Mouse (Mus musculus): ENCODE data around the gene Ston2. TPM values are rescaled to one million over a fixed set of nuclear protein-coding genes. Genes with fewer than 3 reads are reported as not detected.

Ston2 gene
- polyA plus RNA-seq, 1 experiment from 2014 or later: 25.0 TPM

DNA sequence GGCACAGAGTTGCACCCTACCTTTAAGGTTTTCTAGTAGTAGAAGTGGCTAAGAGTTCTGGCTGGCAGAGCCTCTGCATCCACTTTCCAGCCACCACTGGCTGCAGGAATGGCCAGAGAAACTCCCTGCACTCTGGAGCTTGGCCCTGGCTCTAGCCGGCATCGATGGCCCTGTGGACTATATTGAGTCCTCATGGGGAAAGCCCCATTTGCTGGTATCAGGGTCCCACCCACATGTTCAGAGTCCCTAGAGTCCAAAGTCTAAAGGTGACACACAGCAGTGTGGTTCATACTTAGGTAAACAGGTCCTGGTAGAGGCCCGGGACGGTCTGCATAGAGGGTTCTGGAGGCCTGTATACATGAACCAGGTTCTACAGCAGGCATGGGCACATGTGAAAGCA, 92.0 kb downstream of the Ston2 start:
- Histone ChIP-seq H3K9me3 (replicated peaks) (no peaks in the 10 kb centered on the region), H3K27me3 (no peaks in the 10 kb centered on the region), H3K4me1 (replicated peaks) (peaks cover 24% of the 10 kb centered on the region), H3K9ac (no peak overlapping the region), H3K27ac (no peak overlapping the region), H3K4me2 (no peak overlapping the region), H3K4me3 (replicated peaks) (no peak overlapping the region), H3K36me3 (peaks cover 13% of the 10 kb centered on the region)
- WGBS (ENCODE audit: insufficient replicate concordance): 84% methylated on average over 4 of the region's 4 CpGs
- ATAC-seq (ENCODE audit: low read depth): peak; percentile 82
- no peak for DNase-seq

- ATAC-seq (ENCODE audit: low read depth): no peak
- Histone ChIP-seq H3K36me3 (peaks cover 13% of the 10 kb centered on the region), H3K9ac (no peak overlapping the region), H3K9me3 (replicated peaks) (no peaks in the 10 kb centered on the region), H3K4me2 (no peak overlapping the region), H3K4me1 (replicated peaks) (peaks cover 24% of the 10 kb centered on the region), H3K27me3 (no peaks in the 10 kb centered on the region), H3K27ac (0 out of 2 replicates have a peak overlapping the region, but pooled peaks have one; percentile 25), H3K4me3 (replicated peaks) (no peak overlapping the region)
- 86% methylated on average over 4 of the region's 4 CpGs for WGBS (ENCODE audit: insufficient replicate concordance)
- DNase-seq: no peak
Observed at GRCm38 (mm10) chr12:91695761-91696160, 92.4 kb downstream of the Ston2 start.

DNA sequence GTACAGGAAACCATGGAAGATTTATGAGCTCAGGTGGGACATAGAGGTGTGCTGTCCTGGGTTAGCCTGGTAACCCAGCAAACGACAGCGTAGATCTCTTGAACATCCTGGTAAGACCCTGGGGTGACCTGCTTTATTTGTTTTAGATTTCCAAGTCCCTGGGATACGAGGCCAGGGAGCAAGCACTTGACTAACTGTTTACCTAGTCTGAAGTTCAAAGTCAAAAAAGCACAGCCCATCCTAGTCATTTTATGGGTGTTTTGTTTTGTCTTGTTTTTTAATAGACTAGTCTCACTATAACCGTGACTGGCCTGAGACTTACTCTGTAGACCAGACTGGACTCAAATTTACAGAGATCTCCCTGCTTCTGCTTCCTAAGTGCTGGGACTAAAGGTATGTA, 93.4 kb downstream of the Ston2 start:
- H3K4me3 ChIP-seq (replicated peaks): no peak overlapping the region
- H3K27ac ChIP-seq: peak overlapping the region; percentile 16; the same call in 1 of the 2 replicates
- peaks cover 21% of the 10 kb centered on the region for H3K4me1 ChIP-seq (replicated peaks)
- no peaks in the 10 kb centered on the region for H3K27me3 ChIP-seq
- peaks cover 13% of the 10 kb centered on the region for H3K36me3 ChIP-seq
- no peak overlapping the region for H3K4me2 ChIP-seq
- ATAC-seq (ENCODE audit: low read depth) (no peak), DNase-seq (no peak)
- H3K9ac ChIP-seq: no peak overlapping the region
- 73% methylated on average over 4 of the region's 4 CpGs for WGBS (ENCODE audit: insufficient replicate concordance)
- H3K9me3 ChIP-seq (replicated peaks): no peaks in the 10 kb centered on the region

- WGBS (ENCODE audit: insufficient replicate concordance): 77% methylated on average over 7 of the region's 7 CpGs
- DNase-seq (no peak), ATAC-seq (ENCODE audit: low read depth) (no peak)
- Histone ChIP-seq H3K27ac (no peak overlapping the region; the same call in 1 of the 2 replicates), H3K4me2 (no peak overlapping the region), H3K4me3 (replicated peaks) (no peak overlapping the region), H3K36me3 (peaks cover 9% of the 10 kb centered on the region), H3K27me3 (no peaks in the 10 kb centered on the region), H3K4me1 (replicated peaks) (peaks cover 10% of the 10 kb centered on the region), H3K9me3 (replicated peaks) (no peaks in the 10 kb centered on the region), H3K9ac (no peak overlapping the region)
Observed at GRCm38 (mm10) chr12:91693566-91693965, 94.6 kb downstream of the Ston2 start.

- Histone ChIP-seq H3K4me1 (replicated peaks) (0 out of 2 replicates have a peak, but pooled peaks cover 5% of the 10 kb centered on the region), H3K27me3 (no peaks in the 10 kb centered on the region), H3K4me2 (no peak overlapping the region), H3K9ac (no peak overlapping the region), H3K27ac (no peak overlapping the region), H3K36me3 (peaks cover 4% of the 10 kb centered on the region), H3K9me3 (replicated peaks) (no peaks in the 10 kb centered on the region), H3K4me3 (replicated peaks) (no peak overlapping the region)
- 78% methylated on average over 3 of the region's 3 CpGs for WGBS (ENCODE audit: insufficient replicate concordance)
- ATAC-seq (ENCODE audit: low read depth): no peak
- no peak for DNase-seq
Observed at GRCm38 (mm10) chr12:91692991-91693390, 95.2 kb downstream of the Ston2 start.

GRCm38 (mm10) chr12:91685674-91686290, 102.4 kb downstream of the Ston2 start:
- no peak overlapping the region for H3K27ac ChIP-seq
- H3K4me2 ChIP-seq: no peak overlapping the region
- H3K9ac ChIP-seq: no peak overlapping the region
- WGBS (ENCODE audit: insufficient replicate concordance): 58% methylated on average over 13 of the region's 13 CpGs
- no peaks in the 10 kb centered on the region for H3K27me3 ChIP-seq
- peaks cover 34% of the 10 kb centered on the region for H3K4me1 ChIP-seq (replicated peaks)
- no peak overlapping the region for H3K4me3 ChIP-seq (replicated peaks)
- H3K36me3 ChIP-seq: no peaks in the 10 kb centered on the region
- no peaks in the 10 kb centered on the region for H3K9me3 ChIP-seq (replicated peaks)
- ATAC-seq (ENCODE audit: low read depth) (no peak), DNase-seq (no peak)

GRCm38 (mm10) chr12:91684840-91685415, 103.3 kb downstream of the Ston2 start:
- H3K4me3 ChIP-seq (replicated peaks): no peak overlapping the region
- DNase-seq (no peak), ATAC-seq (ENCODE audit: low read depth) (peak; percentile 29; the same call in 1 of the 2 replicates)
- H3K4me2 ChIP-seq: peak overlapping the region; percentile 45
- WGBS (ENCODE audit: insufficient replicate concordance): 33% methylated on average over 11 of the region's 11 CpGs
- no peaks in the 10 kb centered on the region for H3K36me3 ChIP-seq
- no peaks in the 10 kb centered on the region for H3K27me3 ChIP-seq
- H3K9me3 ChIP-seq (replicated peaks): no peaks in the 10 kb centered on the region
- peaks cover 34% of the 10 kb centered on the region for H3K4me1 ChIP-seq (replicated peaks)
- H3K27ac ChIP-seq: 0 out of 2 replicates have a peak overlapping the region, but pooled peaks have one; percentile 1
- 0 out of 2 replicates have a peak overlapping the region, but pooled peaks have one; percentile 14 for H3K9ac ChIP-seq

- Histone ChIP-seq H3K36me3 (peaks cover 3% of the 10 kb centered on the region; the same call in 1 of the 2 replicates), H3K9ac (0 out of 2 replicates have a peak overlapping the region, but pooled peaks have one; percentile 14), H3K27me3 (no peaks in the 10 kb centered on the region), H3K9me3 (replicated peaks) (no peaks in the 10 kb centered on the region), H3K4me3 (replicated peaks) (no peak overlapping the region), H3K27ac (0 out of 2 replicates have a peak overlapping the region, but pooled peaks have one; percentile 1), H3K4me1 (replicated peaks) (peaks cover 34% of the 10 kb centered on the region), H3K4me2 (peak overlapping the region; percentile 45)
- ATAC-seq (ENCODE audit: low read depth) (peak; percentile 68), DNase-seq (peak; percentile 23)
- 30% methylated on average over 15 of the region's 15 CpGs for WGBS (ENCODE audit: insufficient replicate concordance)
Observed at GRCm38 (mm10) chr12:91684101-91684839, 103.9 kb downstream of the Ston2 start.

DNA sequence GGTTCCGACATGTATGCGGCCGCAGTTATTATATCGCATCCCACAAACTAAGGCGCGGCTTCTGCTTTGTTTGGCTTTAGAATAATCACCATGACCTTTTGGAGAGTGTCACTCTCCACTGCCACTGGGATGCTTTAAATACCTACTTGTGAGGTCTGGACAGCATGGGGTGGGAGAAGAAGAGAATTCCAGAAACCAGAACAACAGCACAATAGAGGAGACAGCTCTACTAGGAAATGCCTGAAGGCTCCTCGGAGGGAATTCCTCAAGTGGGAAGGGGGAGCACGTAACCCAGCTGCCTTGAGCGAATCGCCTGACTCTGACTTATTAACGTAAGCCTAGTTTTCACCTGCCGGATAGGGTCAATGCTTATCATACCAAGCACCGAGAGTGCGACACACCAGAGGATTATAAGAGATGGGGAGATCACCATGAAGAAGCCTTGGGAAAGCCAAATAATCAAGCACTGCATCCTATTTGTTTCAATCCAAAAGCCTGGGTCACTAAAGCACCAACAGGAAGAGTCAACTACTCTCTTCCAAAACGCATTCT, 104.6 kb downstream of the Ston2 start:
- 76% methylated on average over 15 of the region's 15 CpGs for WGBS (ENCODE audit: insufficient replicate concordance)
- Histone ChIP-seq H3K4me3 (replicated peaks) (no peak overlapping the region), H3K36me3 (peaks cover 3% of the 10 kb centered on the region; the same call in 1 of the 2 replicates), H3K9me3 (replicated peaks) (no peaks in the 10 kb centered on the region), H3K27me3 (no peaks in the 10 kb centered on the region), H3K27ac (no peak overlapping the region), H3K4me1 (replicated peaks) (peaks cover 34% of the 10 kb centered on the region), H3K9ac (no peak overlapping the region), H3K4me2 (peak overlapping the region; percentile 45; the same call in 1 of the 2 replicates)
- ATAC-seq (ENCODE audit: low read depth) (no peak), DNase-seq (no peak)

- Histone ChIP-seq H3K4me2 (no peak overlapping the region), H3K4me1 (replicated peaks) (peaks cover 34% of the 10 kb centered on the region), H3K36me3 (peaks cover 8% of the 10 kb centered on the region; the same call in 1 of the 2 replicates), H3K27ac (no peak overlapping the region), H3K27me3 (no peaks in the 10 kb centered on the region), H3K9me3 (replicated peaks) (no peaks in the 10 kb centered on the region), H3K4me3 (replicated peaks) (no peak overlapping the region), H3K9ac (no peak overlapping the region)
- 83% methylated on average over 3 of the region's 3 CpGs for WGBS (ENCODE audit: insufficient replicate concordance)
- DNase-seq: no peak
- no peak for ATAC-seq (ENCODE audit: low read depth)
Observed at GRCm38 (mm10) chr12:91683096-91683495, 105.1 kb downstream of the Ston2 start.

Data from liver, embryonic 13.5 days (tissue).